Mouse (Mus musculus) heart, adult 2 months (tissue): ENCODE measurements at regions not wholly inside any gene's neighbourhood (a gene's known extent, or its start where the extent isn't known, plus 50 kb on each side); places are given as distances from the start of the nearest gene placed in this dataset.

Experiments used
- CTCF ChIP-seq: fragments of 200-600 bp; IDR thresholded peaks from 2 replicates; pipeline ENCODE4 v1.8.1; 2022; ENCODE audit warnings: antibody characterized with exemption, mild to moderate bottlenecking, moderate library complexity
- EP300 ChIP-seq: fragments of 200-500 bp; IDR thresholded peaks from 2 replicates; pipeline ENCODE4 v1.6.1; 2011; ENCODE audit warnings: low read depth, low read length, control low read depth; ENCODE audit not compliant: insufficient read depth
- POLR2A ChIP-seq: fragments of 200-500 bp; IDR thresholded peaks from 2 replicates; pipeline ENCODE4 v1.6.1; 2011; ENCODE audit warnings: mild to moderate bottlenecking, low read depth, low read length, control low read depth; ENCODE audit not compliant: insufficient read depth

DNA sequence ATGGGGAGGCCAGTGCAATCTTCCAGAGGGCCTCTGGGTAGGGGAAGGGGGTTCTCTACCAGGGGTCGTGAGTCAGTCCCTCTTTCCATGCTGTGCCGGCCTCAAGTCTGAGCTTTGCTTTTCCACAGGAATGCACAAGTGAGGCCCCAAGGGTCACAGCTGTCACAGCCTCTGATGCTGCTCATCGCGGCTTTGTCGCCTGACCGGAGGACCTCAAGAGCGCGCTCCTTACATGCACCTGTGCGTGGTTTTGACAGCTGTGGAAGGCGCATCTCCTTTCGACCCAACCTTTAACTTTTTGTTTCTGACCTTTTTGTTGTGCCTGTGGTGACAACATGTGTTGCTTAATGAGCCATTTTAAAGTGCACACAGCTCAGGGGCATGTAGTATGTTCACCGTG is 258.3 kb downstream of the Uaca start:
- TF ChIP-seq CTCF (no peak), POLR2A (no peak), EP300 (no peak)
